Mouse (Mus musculus) CH12.LX (cell line): Measurements from ENCODE around the gene Tbc1d25. TPM values are rescaled to one million over a fixed set of nuclear protein-coding genes. Genes with fewer than 3 reads are reported as not detected.

Experiments
- DNase-seq: peaks from one replicate; pipeline ENCODE4 v3.0.0-alpha.2; 2013; ENCODE audit errors: extremely low read depth
- H3K27ac ChIP-seq: 2 replicates; pipeline ENCODE4 v1.5.1; 2012; ENCODE audit warnings: low read depth, mild to moderate bottlenecking, control low read depth, moderate library complexity; ENCODE audit not compliant: insufficient read depth
- H3K27me3 ChIP-seq: replicated peaks from 2 replicates; pipeline ENCODE3; 2012; ENCODE audit warnings: inconsistent platforms
- H3K36me3 ChIP-seq, 2 experiments: replicated peaks in 1 of 2; 2 replicates each; pipeline versions ENCODE3 to v1.6.1; 2012; ENCODE audit warnings: inconsistent platforms in 1 of 2, low read length in 1 of 2, mild to moderate bottlenecking in 1 of 2, mixed read lengths in 1 of 2, moderate library complexity in 1 of 2; ENCODE audit not compliant: control insufficient read depth in 1 of 2, insufficient read depth in 1 of 2
- H3K4me1 ChIP-seq, 2 experiments: 2 replicates each; pipeline ENCODE4 v1.6.1; 2012; ENCODE audit warnings: inconsistent platforms in 1 of 2, moderate library complexity in 1 of 2; ENCODE audit not compliant: insufficient read depth in 2 of 2, control insufficient read depth in 1 of 2
- H3K4me2 ChIP-seq: 2 replicates; pipeline ENCODE4 v1.6.1; 2012; ENCODE audit warnings: low read depth, mild to moderate bottlenecking, control low read depth; ENCODE audit not compliant: poor library complexity, insufficient read depth, severe bottlenecking
- H3K4me3 ChIP-seq, 3 experiments: fragments of 150-350 bp in 1 of 3; sonication (generic) in 1 of 3; replicated peaks in 1 of 3; 2 replicates each; pipeline versions ENCODE3 to v1.5.1; 2011 to 2012; ENCODE audit warnings: low read depth in 2 of 3, low read length in 2 of 3, mild to moderate bottlenecking in 2 of 3, moderate library complexity in 2 of 3, control low read depth in 1 of 3, improper control_type of control experiment in 1 of 3, inconsistent platforms in 1 of 3, mixed read lengths in 1 of 3; ENCODE audit not compliant: poor library complexity in 1 of 3
- H3K79me2 ChIP-seq: replicated peaks from 2 replicates; pipeline ENCODE4 v1.6.1; 2012; ENCODE audit warnings: mild to moderate bottlenecking, moderate library complexity; ENCODE audit not compliant: control insufficient read depth, poor library complexity, insufficient read depth, severe bottlenecking; ENCODE audit errors: extremely low read depth
- H3K9ac ChIP-seq: 2 replicates; pipeline ENCODE4 v1.6.1; 2012; ENCODE audit warnings: low read depth, mild to moderate bottlenecking, control low read depth, moderate library complexity; ENCODE audit not compliant: insufficient read depth
- H3K9me3 ChIP-seq: replicated peaks from 2 replicates; pipeline ENCODE3; 2012; ENCODE audit warnings: low read length, inconsistent platforms, mixed read lengths
- BHLHE40 ChIP-seq: IDR thresholded peaks from 2 replicates; pipeline ENCODE4 v1.6.1; 2011; ENCODE audit warnings: mild to moderate bottlenecking, low read depth, low read length, improper control_type of control experiment
- CHD2 ChIP-seq: IDR thresholded peaks from 2 replicates; pipeline ENCODE4 v1.6.1; 2011; ENCODE audit warnings: low read length, improper control_type of control experiment
- ETS1 ChIP-seq: conservative IDR thresholded peaks from 2 replicates; pipeline ENCODE4 v1.6.1; 2012; ENCODE audit warnings: low read depth, mild to moderate bottlenecking, inconsistent platforms, low read length, improper control_type of control experiment, moderate library complexity
- GABPA ChIP-seq: IDR thresholded peaks from 2 replicates; pipeline ENCODE4 v1.6.1; 2012; ENCODE audit warnings: low read depth, low read length, improper control_type of control experiment, inconsistent platforms; ENCODE audit not compliant: insufficient replicate concordance
- KAT2A ChIP-seq: IDR thresholded peaks from 2 replicates; pipeline ENCODE4 v1.6.1; 2012; ENCODE audit warnings: low read length, improper control_type of control experiment, inconsistent platforms; ENCODE audit not compliant: insufficient replicate concordance
- MAFK ChIP-seq: IDR thresholded peaks from 2 replicates; pipeline ENCODE4 v1.6.1; 2011; ENCODE audit warnings: low read length, improper control_type of control experiment; ENCODE audit not compliant: insufficient replicate concordance
- MAX ChIP-seq: IDR thresholded peaks from 2 replicates; pipeline ENCODE4 v1.6.1; 2011; ENCODE audit warnings: low read length, improper control_type of control experiment
- MAZ ChIP-seq: IDR thresholded peaks from 2 replicates; pipeline ENCODE4 v1.6.1; 2012; ENCODE audit warnings: low read depth, mild to moderate bottlenecking, inconsistent platforms, low read length, improper control_type of control experiment, moderate library complexity
- NRF1 ChIP-seq: IDR thresholded peaks from 2 replicates; pipeline ENCODE4 v1.6.1; 2014; ENCODE audit warnings: low read depth, mild to moderate bottlenecking, inconsistent platforms, low read length, improper control_type of control experiment, moderate library complexity
- POLR2A ChIP-seq: IDR thresholded peaks from 2 replicates; pipeline ENCODE4 v1.6.1; 2011; ENCODE audit warnings: low read depth, mild to moderate bottlenecking, improper control_type of control experiment, low read length
- RAD21 ChIP-seq: IDR thresholded peaks from 2 replicates; pipeline ENCODE4 v1.6.1; 2011; ENCODE audit warnings: low read depth, mild to moderate bottlenecking, low read length, improper control_type of control experiment, moderate library complexity
- SMC3 ChIP-seq: IDR thresholded peaks from 2 replicates; pipeline ENCODE4 v1.6.1; 2011; ENCODE audit warnings: low read depth, low read length, improper control_type of control experiment
- ZKSCAN1 ChIP-seq: IDR thresholded peaks from 2 replicates; pipeline ENCODE4 v1.6.1; 2012; ENCODE audit warnings: low read depth, inconsistent platforms, low read length, improper control_type of control experiment, borderline replicate concordance
- ZMIZ1 ChIP-seq: IDR thresholded peaks from 2 replicates; pipeline ENCODE4 v1.6.1; 2012; ENCODE audit warnings: low read depth, mild to moderate bottlenecking, inconsistent platforms, low read length, improper control_type of control experiment
- dilution Hi-C: fragments of 300-500 bp; cut with MboI; formaldehyde crosslinking; loops from 2 replicates; pipeline ENCODE4 v1.14.3; 2020; ENCODE audit warnings: low sequenced_read_pairs; ENCODE audit not compliant: extremely low pct_unique_long_range_greater_than_20kb, extremely low pct_ligation_motif_present
- in situ Hi-C: fragments of 300-500 bp; cut with MboI; formaldehyde crosslinking; loops from 3 replicates; pipeline ENCODE4 v1.14.3; 2019; ENCODE audit warnings: low sequenced_read_pairs, low pct_ligation_motif_present, low pct_unique_long_range_greater_than_20kb, mixed read lengths
- polyA plus RNA-seq: library from polyadenylated mRNA; unstranded; fragments of >175 nt; gene quantifications from 2 replicates; pipeline ENCODE4 v1.2.1, GENCODE M21; 2012; ENCODE audit warnings: low read depth; ENCODE audit not compliant: insufficient read length
- total RNA-seq, 2 experiments: library from RNA; depleted of rRNA; stranded (reverse); fragments of 300-350 nt in 1 of 2; fragments of >200 nt in 1 of 2; gene quantifications; 2 replicates each; pipeline ENCODE4 v1.2.3; 2012 to 2014

The Tbc1d25 gene
- total and polyA plus RNA-seq, 3 experiments, result 2.4 to 10.2 (median 6.0) TPM

DNA sequence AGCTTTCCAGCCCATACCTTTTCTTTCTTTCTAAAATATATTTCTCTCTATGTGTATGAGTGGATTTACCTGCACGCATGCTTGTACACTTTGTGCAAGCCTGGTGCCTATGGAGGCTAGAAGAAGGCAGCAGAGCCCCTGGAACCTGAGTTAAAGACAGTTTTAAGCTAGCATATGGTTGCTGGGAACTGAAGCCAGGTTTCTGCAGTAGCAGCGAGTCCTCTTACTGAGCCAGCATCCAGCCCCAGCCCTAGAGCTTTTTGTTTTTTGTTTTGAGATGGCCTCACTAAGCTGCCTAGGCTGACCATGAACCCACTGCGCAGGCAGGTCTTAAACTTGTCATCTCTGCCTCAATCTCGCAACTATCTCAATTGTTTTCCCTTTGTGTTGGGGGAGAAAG is 11.5 kb downstream of the Tbc1d25 start:
- no peaks in the 10 kb centered on the region for H3K27me3 ChIP-seq
- in situ Hi-C loops (no loop called here), dilution Hi-C loops (no loop called here)
- H3K4me3 ChIP-seq, result no peak overlapping the region
- no peak overlapping the region for H3K4me2 ChIP-seq
- no peak for DNase-seq
- peaks cover 9 to 35% of the 10 kb centered on the region in 2 experiments for H3K36me3 ChIP-seq
- TF ChIP-seq RAD21 (no peak), SMC3 (no peak), ZMIZ1 (no peak), KAT2A (no peak), MAZ (no peak), POLR2A (no peak), NRF1 (no peak), CHD2 (no peak), BHLHE40 (no peak), ZKSCAN1 (no peak), MAFK (no peak)
- no peaks in the 10 kb centered on the region for H3K79me2 ChIP-seq
- H3K27ac ChIP-seq, result no peak overlapping the region
- no peaks in the 10 kb centered on the region; a peak in 1 of 4 replicates for H3K4me1 ChIP-seq
- H3K9ac ChIP-seq, result no peak overlapping the region
- H3K9me3 ChIP-seq, result no peaks in the 10 kb centered on the region

DNA sequence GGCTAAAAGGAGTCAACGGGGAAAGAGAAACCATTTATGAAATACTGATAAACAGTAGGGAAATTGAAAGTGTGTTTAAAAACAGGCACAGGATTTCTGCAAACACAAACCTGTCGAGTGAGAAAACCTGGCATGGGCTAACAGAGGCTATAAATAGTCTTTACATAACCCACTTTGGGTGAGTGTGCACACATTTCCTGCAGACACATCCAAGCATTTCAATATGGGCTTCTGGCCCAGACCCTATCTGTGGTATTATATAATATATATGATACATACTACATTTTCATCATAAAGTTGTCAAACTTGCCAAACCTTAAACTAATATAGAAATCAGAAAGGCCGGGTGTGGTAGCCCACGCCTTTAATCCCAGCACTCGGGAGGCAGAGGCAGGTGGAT is 12.9 kb downstream of the Tbc1d25 start:
- no peak for TF ChIP-seq KAT2A
- no peak for TF ChIP-seq GABPA
- TF ChIP-seq ZKSCAN1, result no peak
- TF ChIP-seq MAX, result no peak
- TF ChIP-seq ETS1, result no peak
- TF ChIP-seq MAFK, result no peak
- TF ChIP-seq, all 38 proteins: peak for 0
- no peaks in the 10 kb centered on the region for H3K79me2 ChIP-seq
- H3K27me3 ChIP-seq, result no peaks in the 10 kb centered on the region
- H3K27ac ChIP-seq, result no peak overlapping the region
- in situ Hi-C loops, result no loop called here
- no peaks in the 10 kb centered on the region for H3K9me3 ChIP-seq
- peaks cover 9 to 37% of the 10 kb centered on the region in 2 experiments for H3K36me3 ChIP-seq
- H3K4me1 ChIP-seq, result no peaks in the 10 kb centered on the region; a peak in 1 of 4 replicates
- no peak for DNase-seq
- dilution Hi-C loops, result no loop called here
- H3K4me3 ChIP-seq, result no peak overlapping the region
- H3K4me2 ChIP-seq, result no peak overlapping the region
- no peak overlapping the region for H3K9ac ChIP-seq
